In genomic region chr19:3321617-3322016, GRCm38 (mm10) we compare ENCODE assay signal across 1 mouse cellular context.
TF ChIP-seq lines count a peak whose summit lies in the region.

No protein-coding gene starts in this region.

TF ChIP-seq in CH12.LX, 34 proteins besides CTCF, POLR2A, EP300 and RAD21 (continued from another document):
- TF ChIP-seq ZNF384 (IDR thresholded peaks at IDR 0.05; ENCODE audit: low read depth, low read length) (no peak), MAFK (IDR thresholded peaks at IDR 0.05; ENCODE audit: insufficient replicate concordance, low read length) (no peak), KAT2A (IDR thresholded peaks at IDR 0.05; ENCODE audit: insufficient replicate concordance, low read length) (no peak), PAX5 (IDR thresholded peaks at IDR 0.05; ENCODE audit: low read length) (no peak), JUN (IDR thresholded peaks at IDR 0.05; ENCODE audit: insufficient read depth, low read depth, low read length) (no peak), POLR2AphosphoS2 (IDR thresholded peaks at IDR 0.05; ENCODE audit: low read depth, low read length) (no peak), CHD2 (IDR thresholded peaks at IDR 0.05; ENCODE audit: low read length) (no peak), ELF1 (IDR thresholded peaks at IDR 0.05; ENCODE audit: low read depth, low read length) (no peak; the same call in 1 of the 2 replicates), RCOR1 (conservative IDR thresholded peaks at IDR 0.05; ENCODE audit: low read depth, low read length) (no peak), MEF2A (IDR thresholded peaks at IDR 0.05; ENCODE audit: borderline replicate concordance, low read depth, low read length) (no peak), TCF12 (IDR thresholded peaks at IDR 0.05; ENCODE audit: low read depth, low read length) (no peak), GABPA (IDR thresholded peaks at IDR 0.05; ENCODE audit: insufficient replicate concordance, low read depth, low read length) (no peak), IRF4 (IDR thresholded peaks at IDR 0.05; ENCODE audit: low read depth, low read length) (no peak), NRF1 (IDR thresholded peaks at IDR 0.05; ENCODE audit: low read depth, low read length) (no peak), E2F4 (IDR thresholded peaks at IDR 0.05; ENCODE audit: insufficient replicate concordance, low read depth, low read length) (no peak)
